In the genomic region with DNA sequence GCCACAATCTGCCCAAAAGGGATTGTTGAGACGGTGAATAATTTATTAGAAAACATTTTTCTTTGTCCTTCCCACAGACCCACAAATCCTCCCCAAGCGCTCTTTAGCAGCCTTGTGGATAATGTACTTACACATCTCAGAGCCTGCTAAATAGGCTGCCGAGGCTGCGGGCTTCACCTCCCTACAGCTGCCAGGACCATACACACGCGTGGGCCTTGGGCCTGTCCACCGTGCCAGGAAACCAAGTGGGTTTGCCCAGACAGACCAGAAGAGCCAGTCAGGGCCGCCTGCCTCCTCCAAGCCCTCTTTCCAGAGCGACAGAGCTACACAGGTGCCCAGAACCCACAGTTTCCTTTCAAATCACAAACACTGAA, we compare ENCODE assay signal across 10 mouse cellular contexts.
DNase-seq lines count a peak whose midpoint lies in the region; ATAC-seq and TF ChIP-seq lines count a peak whose summit lies in the region.
"Had no signal": no experiment of that assay in that cellular context is flagged by ENCODE, and none has a peak within 500 bp of the region (broad histone marks: within the 10 kb centered on the region; RNA-seq: fewer than 3 reads in every experiment).

No protein-coding gene starts in this region.

- peak overlapping the region; percentile 61 for H3K4me2 ChIP-seq in heart, embryonic 11.5 days
- peak overlapping the region; percentile 40 for H3K4me2 ChIP-seq in forebrain, embryonic 15.5 days (replicated peaks)

- no peak for ATAC-seq in heart, embryonic 11.5 days (replicated peaks; ENCODE audit: insufficient number of reproducible peaks, low FRiP score, low TSS enrichment)
- ATAC-seq in forebrain, embryonic 15.5 days (replicated peaks): peak; percentile 41; the same call in 1 of the 2 replicates
- no peak for ATAC-seq in monocyte, adult 5-6 weeks (replicated peaks; ENCODE audit: insufficient number of reproducible peaks, low FRiP score, low TSS enrichment, poor library complexity, severe bottlenecking)
- ATAC-seq: activated CD4-positive, CD25-positive, alpha-beta regulatory T cell, adult 4 months had no signal

- no peak overlapping the region for H3K9ac ChIP-seq in heart, embryonic 11.5 days (ENCODE audit: low read depth, low read length)
- H3K9ac ChIP-seq in forebrain, embryonic 15.5 days (replicated peaks): peak overlapping the region; percentile 9; the same call in 1 of the 2 replicates

- no peak overlapping the region for H3K27ac ChIP-seq in heart, embryonic 11.5 days (ENCODE audit: low read depth, low read length)
- no peak overlapping the region for H3K27ac ChIP-seq in forebrain, embryonic 15.5 days (replicated peaks)
- no peak overlapping the region for H3K27ac ChIP-seq in midbrain, embryonic 10.5 days (replicated peaks)

- intact Hi-C loops in heart, postnatal 14 days (cut with DNase I): loop anchor here (5.0 kb wide), 1 partner anchor 148 kb away; the partner anchor contains the start of gene Gm12689

- no peak for TF ChIP-seq CTCF in E14TG2a.4 (conservative IDR thresholded peaks at IDR 0.05; ENCODE audit: low read length)

- H3K9me3 ChIP-seq in heart, embryonic 11.5 days (replicated peaks; ENCODE audit: control insufficient read depth, low read length): no peaks in the 10 kb centered on the region
- no peaks in the 10 kb centered on the region for H3K9me3 ChIP-seq in E14TG2a.4 (ENCODE audit: low read length)
- H3K9me3 ChIP-seq in forebrain, embryonic 15.5 days: no peaks in the 10 kb centered on the region
- H3K9me3 ChIP-seq in midbrain, embryonic 10.5 days (replicated peaks): no peaks in the 10 kb centered on the region

- no peak for DNase-seq in heart, postnatal 14 days
- no peak for DNase-seq in midbrain, embryonic 10.5 days (ENCODE audit: low spot score)
- no peak for DNase-seq in c-Kit-positive CD71-positive TER-119-positive erythroid progenitor cells, embryonic 14.5 days (ENCODE audit: low spot score)
- DNase-seq in urinary bladder, postnatal 25 days (ENCODE audit: low spot score): no peak
- DNase-seq: cerebellum, adult 9-10 months had no signal

- 60% methylated on average over 9 of the region's 9 CpGs for WGBS in heart, embryonic 11.5 days (ENCODE audit: insufficient replicate concordance)
- WGBS in forebrain, embryonic 15.5 days: 74% methylated on average over 9 of the region's 9 CpGs
- WGBS in midbrain, embryonic 10.5 days: 77% methylated on average over 9 of the region's 9 CpGs

- peak overlapping the region; percentile 18; the same call in 1 of the 2 replicates for H3K4me3 ChIP-seq in heart, embryonic 11.5 days (ENCODE audit: low read depth, low read length)
- peak overlapping the region; percentile 74 for H3K4me3 ChIP-seq in E14TG2a.4 (replicated peaks; ENCODE audit: low read length)
- peak overlapping the region; percentile 32 for H3K4me3 ChIP-seq in forebrain, embryonic 15.5 days
- H3K4me3 ChIP-seq in midbrain, embryonic 10.5 days: peak overlapping the region; percentile 35

- no peaks in the 10 kb centered on the region for H3K4me1 ChIP-seq in heart, embryonic 11.5 days (ENCODE audit: control insufficient read depth, insufficient read depth, low read length)
- H3K4me1 ChIP-seq in E14TG2a.4 (replicated peaks; ENCODE audit: low read depth, low read length): peaks cover 5% of the 10 kb centered on the region; the same call in 1 of the 2 replicates
- H3K4me1 ChIP-seq in forebrain, embryonic 15.5 days: no peaks in the 10 kb centered on the region
- H3K4me1 ChIP-seq in midbrain, embryonic 10.5 days: peaks cover 3% of the 10 kb centered on the region; the same call in 1 of the 2 replicates

- H3K36me3 ChIP-seq in heart, embryonic 11.5 days (ENCODE audit: control insufficient read depth, insufficient read depth, low read length): no peaks in the 10 kb centered on the region
- H3K36me3 ChIP-seq in E14TG2a.4 (ENCODE audit: insufficient read depth, low read length): no peaks in the 10 kb centered on the region
- H3K36me3 ChIP-seq in forebrain, embryonic 15.5 days: no peaks in the 10 kb centered on the region
- no peaks in the 10 kb centered on the region for H3K36me3 ChIP-seq in midbrain, embryonic 10.5 days

- no peaks in the 10 kb centered on the region for H3K27me3 ChIP-seq in heart, embryonic 11.5 days (ENCODE audit: control insufficient read depth, insufficient read depth, low read length)
- peaks cover 24% of the 10 kb centered on the region for H3K27me3 ChIP-seq in E14TG2a.4 (ENCODE audit: insufficient read depth, low read length)
- no peaks in the 10 kb centered on the region for H3K27me3 ChIP-seq in forebrain, embryonic 15.5 days
- H3K27me3 ChIP-seq in midbrain, embryonic 10.5 days (ENCODE audit: low read depth, poor library complexity, severe bottlenecking): peaks cover 12% of the 10 kb centered on the region; the same call in 1 of the 2 replicates

Comparison
In these comparisons a context has a peak if more than half of its experiments do, and no peak if none do; other contexts are left out.
1. H3K4me3 ChIP-seq: peak in every context shown above with its lines; median percentile 74 in E14TG2a.4; 35 in midbrain, embryonic 10.5 days; 32 in forebrain, embryonic 15.5 days; 18 in heart, embryonic 11.5 days.